Mouse (Mus musculus) monocyte, adult 5-6 weeks (primary cell): Measurements from ENCODE around the gene Copz2. TPM values are rescaled to one million over a fixed set of nuclear protein-coding genes. Genes with fewer than 3 reads are reported as not detected.
A peak's percentile ranks its signal among the peaks of the same experiment; 100 is the strongest.
"Not testable (repeated sequence)": the region's sequence is repeated elsewhere in the genome, so short reads cannot be mapped to it uniquely, and the experiment has no call there.

Source experiments
- ATAC-seq: fragments of 153-309, 156-312 bp; replicated peaks from 2 replicates; pipeline ENCODE4 v1.8.0; 2017; ENCODE audit warnings: mild to moderate bottlenecking; ENCODE audit not compliant: low TSS enrichment, insufficient number of reproducible peaks, severe bottlenecking, poor library complexity, low FRiP score
- total RNA-seq: library from RNA; stranded (forward); fragments of 200-1000, 200-491, 200-594 nt; gene quantifications from 3 replicates; pipeline ENCODE4 v1.2.3, GENCODE M21; 2017

The Copz2 gene
- 0.48 TPM in 1 of 3 replicates, not detected in the others for total RNA-seq

DNA sequence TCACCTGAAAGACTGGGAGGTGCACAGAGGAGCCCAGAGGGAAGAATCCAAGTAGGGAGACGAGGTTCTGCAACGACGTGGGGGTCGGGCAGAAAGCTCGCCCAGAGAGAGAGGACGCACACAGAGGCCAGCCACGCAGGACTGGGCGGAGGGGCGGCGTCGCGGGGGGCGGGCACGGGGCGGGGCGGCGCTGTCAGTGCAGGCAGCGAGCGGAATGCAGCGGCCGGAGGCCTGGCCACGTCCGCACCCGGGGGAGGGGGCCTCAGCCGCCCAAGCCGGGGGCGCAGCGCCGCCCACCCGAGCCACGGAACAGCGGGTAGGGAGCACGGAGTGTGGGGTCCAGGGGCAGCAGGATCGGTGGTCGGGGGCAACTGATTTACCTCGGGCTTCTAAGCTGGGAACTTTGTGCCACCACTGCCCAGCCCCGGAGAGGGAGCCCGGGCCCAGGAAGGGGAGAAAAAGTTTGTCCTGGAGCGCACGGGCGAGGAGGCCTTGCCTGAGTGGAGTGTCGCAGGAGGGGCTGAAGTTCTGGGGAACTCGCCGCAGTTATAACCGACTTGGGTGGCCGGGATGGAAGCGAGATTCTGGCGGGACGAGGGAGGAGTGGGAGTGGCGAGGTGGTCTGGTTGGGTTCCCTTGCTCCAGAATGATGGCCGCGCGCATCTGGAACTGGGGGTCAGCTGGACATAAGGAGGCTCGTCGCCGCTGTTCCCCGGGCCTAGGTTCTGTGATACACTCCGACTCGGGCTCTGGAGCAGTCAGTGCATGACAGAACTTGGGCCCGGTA, at the start of gene Copz2:
TSS of gene Copz2 (plus strand) at position 190 of the 787 bp plus-strand sequence.
- ATAC-seq, result 0 out of 2 replicates have a peak, but pooled peaks have one; percentile 22

DNA sequence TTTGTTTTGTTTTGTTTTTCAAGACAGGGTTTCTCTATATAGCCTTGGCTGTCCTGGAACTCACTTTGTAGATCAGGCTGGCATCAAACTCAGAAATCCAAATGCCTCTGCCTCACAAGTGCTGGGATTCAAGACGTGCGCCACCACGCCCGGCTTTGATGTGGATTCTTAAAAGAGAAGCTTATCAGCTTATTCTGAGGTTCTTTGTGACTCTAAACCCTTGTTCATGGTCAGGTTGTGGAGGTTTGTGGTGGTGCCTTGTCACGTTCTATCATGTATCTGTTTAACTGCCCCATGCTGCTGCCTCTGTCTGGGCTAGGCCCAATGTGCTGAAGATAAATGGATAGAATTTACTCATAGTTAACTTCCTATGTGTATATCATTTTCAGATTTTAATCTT, 44.1 kb upstream of the Copz2 start:
- no peak for ATAC-seq

- ATAC-seq, result no peak
Measured at GRCm38 (mm10) chr11:96808066-96808465, 41.6 kb upstream of the Copz2 start.

DNA sequence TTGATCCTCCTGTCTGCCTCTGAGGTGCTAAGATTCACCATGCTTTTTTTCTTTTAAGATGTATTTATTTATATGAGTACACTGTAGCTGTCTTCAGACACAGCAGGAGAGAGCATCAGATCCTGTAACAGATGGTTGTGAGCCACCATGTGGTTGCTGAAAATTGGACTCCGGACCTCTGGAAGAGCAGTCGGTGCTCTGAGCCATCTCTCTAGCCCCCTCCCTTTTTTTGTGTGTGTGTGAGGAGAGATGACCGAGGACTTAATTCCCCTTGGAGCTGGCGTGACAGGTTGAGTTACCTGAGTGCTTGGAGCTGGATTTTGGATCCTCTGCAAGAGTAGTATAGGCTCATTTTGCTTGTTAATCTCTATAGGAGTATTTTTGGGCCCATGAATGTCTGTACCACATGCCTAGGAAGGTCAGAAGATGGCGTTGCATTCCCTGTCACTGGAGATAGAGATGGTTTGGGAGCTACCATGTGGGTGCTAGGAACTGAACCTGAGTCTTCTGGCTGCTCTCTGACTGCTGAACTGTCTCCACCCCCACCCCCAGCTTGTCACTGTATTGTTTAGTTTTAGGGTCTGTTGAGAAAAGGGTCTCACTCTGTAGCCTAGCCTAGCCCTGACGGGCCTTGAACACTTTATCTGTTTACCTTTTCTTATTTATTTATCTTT, 40.0 kb upstream of the Copz2 start:
- ATAC-seq, result no peak

GRCm38 (mm10) chr11:96811188-96811587, 38.5 kb upstream of the Copz2 start:
- ATAC-seq, result not testable (repeated sequence)

DNA sequence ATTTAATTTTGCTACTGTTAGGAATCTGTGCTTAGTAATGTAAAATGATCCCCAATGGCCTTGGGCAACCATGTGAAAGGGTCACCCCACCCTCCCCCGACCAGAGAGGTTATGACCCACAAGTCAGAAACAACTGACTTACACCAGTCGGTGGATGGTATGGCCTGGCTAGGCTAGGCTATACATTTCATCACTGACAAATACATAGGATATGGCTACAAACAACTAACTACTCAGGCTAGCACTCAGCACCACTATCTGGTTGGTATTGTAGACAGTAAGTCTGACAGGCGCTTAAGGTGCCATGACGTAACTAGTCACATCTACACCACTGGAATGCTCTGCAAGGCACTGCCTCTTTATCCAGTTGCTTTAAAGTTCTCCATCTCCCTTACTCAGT, 36.2 kb upstream of the Copz2 start:
- ATAC-seq, result no peak

DNA sequence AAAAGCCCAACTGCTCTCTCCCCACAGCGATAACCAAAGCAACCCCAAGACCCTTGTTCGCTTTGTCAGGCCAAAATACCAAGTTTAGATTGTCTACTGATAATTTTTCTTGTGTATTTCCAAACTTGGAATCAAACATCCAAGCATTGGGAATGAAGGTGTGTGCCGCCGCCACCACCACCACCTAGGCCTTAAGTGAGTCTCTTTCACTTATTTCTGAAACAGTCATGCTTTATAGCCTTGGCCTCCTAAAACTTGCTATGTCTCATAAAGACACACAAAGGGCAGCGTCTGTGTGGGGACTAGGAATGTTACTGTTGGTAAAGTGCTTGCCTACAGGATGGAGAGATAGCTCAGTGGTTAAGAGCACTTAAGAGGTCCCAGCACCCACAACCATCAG, 35.8 kb upstream of the Copz2 start:
- ATAC-seq, result no peak

GRCm38 (mm10) chr11:96814443-96814842, 35.2 kb upstream of the Copz2 start:
- ATAC-seq, result no peak

DNA sequence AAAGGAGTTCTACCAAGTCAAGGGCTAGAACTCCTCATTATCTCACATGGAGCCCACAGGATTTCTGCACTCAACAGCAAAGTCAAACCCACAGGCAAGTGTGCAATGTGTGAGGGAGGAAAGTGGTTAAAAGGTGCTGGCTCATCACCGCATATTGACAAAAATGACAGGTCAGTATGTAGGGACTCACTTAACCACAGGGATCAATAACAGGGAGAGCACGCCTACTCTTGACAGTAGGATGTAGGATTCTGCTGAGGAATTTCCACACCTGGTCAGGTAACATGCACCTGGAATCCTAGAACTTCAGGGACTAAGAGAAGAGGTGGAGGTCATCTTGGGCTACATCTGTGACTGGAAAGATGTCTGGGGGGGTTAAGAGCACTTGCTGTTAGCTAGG, 33.8 kb upstream of the Copz2 start:
- ATAC-seq, result no peak

DNA sequence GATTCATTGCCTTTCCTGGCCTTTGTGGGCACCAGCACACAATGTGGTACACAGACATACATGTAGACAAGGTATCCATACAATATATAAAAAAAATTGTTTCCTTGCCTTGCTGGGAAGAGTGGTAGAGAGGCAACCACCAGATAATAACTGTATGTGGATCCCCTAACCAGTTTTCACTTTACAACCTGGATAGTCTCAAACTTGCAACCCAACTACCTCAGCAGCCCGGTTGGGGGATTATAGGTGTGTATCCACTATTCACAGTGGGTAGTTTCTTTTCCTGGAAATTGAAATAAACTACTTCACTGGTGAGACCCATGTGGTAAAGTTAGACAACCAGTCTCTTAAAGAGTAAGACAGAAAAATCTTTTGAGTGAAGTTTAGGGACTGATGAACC, 33.2 kb upstream of the Copz2 start:
- ATAC-seq, result no peak

DNA sequence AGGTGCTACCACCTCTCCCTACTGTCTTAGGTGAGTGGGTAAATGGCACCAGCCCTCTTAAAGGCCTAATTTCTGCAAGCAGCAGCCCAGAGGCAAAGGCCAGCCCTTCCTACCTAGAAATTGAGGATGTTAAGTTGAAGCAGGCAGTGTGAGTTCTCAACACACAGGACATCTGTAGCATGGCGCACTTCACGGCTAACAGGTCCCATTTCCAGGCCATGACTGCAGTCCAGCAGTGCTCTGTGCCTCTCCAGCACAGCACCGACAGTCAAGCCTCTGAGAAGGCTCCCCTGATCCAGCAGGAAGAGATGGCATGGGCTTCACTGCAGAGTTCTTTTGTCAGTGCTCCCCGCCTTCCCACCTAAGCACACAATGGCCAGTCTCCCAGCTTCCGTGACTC, 32.7 kb upstream of the Copz2 start:
- ATAC-seq, result no peak

- ATAC-seq, result no peak
Measured at GRCm38 (mm10) chr11:96818128-96818710, 31.5 kb upstream of the Copz2 start.

DNA sequence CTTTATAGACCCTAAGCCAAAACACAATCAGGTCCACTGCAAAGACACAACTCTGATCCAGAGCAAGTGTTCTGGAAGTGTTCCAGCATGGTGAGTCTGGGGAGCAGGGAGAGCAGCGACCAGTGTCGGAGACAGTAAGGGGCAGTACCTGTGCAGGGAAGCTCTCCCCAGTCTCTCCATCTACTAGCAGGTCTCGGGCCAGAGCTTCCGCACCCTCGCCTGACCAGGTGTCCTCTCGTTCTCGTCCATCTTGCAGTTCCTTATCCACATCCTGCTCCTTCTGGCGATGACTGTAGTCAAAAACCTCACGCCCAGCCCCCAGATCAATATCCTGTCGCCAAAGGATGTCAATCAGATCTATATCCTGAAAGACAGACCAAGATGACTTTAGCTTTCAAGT, 27.7 kb upstream of the Copz2 start:
- no peak for ATAC-seq

DNA sequence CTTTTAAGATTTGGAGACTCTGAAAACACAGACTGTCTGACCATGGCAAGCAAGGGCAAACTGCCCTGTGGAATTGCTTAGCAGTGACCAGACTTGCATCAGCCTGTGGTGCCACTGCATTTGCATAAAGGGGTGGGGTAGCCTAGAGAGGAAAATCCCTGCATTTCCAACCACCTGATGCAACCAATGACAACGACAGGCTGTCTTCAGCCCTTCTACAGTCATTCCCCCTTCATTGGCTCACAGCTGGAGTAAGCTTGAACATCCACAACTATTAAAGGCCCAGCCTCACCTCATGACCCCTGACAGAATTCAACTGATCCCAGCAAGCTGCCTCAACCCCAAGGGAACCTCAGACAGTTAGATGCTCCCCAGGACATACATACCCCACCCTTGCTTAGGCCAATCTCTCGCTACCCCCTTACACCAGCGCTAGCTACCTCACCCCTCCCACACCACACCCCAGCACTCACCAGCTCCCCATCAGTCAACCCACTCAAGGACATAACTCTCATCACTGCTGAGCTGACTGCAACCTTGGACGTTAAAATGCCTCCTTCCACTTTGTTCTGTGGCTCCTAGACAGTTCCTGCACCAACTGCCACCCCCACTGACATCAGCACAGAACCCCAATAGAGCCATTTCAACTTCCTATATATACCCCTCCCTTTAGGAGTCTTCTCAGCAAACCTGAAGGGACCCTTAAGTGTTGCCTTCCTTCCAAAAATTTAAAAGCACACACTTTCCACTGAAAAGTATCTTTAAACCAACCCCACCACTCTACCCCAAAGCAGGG, 26.8 kb upstream of the Copz2 start:
- peak; percentile 76 for ATAC-seq

- ATAC-seq, result no peak
Measured at GRCm38 (mm10) chr11:96823471-96823837, 26.2 kb upstream of the Copz2 start.

GRCm38 (mm10) chr11:96823880-96824782, 25.5 kb upstream of the Copz2 start:
- peak; percentile 94 for ATAC-seq

- no peak for ATAC-seq
Measured at GRCm38 (mm10) chr11:96824783-96825495, 24.7 kb upstream of the Copz2 start.

GRCm38 (mm10) chr11:96826481-96826880, 23.2 kb upstream of the Copz2 start:
- no peak for ATAC-seq
